Mouse (Mus musculus) 3T3-L1 (cell line): ENCODE data around the gene Oas1e.

Experiments
- DNase-seq: peaks from one replicate; pipeline ENCODE4 v3.0.0-alpha.2; 2015; ENCODE audit warnings: low read depth, low spot score

Oas1e gene

GRCm38 (mm10) chr5:120776801-120777200 is 18.5 kb downstream of the Oas1e start:
- DNase-seq = peak; percentile 15

GRCm38 (mm10) chr5:120775287-120775985 is 19.9 kb downstream of the Oas1e start:
- DNase-seq = peak; percentile 74

- DNase-seq = no peak
Measured at GRCm38 (mm10) chr5:120769396-120769795, 25.9 kb downstream of the Oas1e start.

- no peak for DNase-seq
Measured at GRCm38 (mm10) chr5:120765010-120765409, 30.3 kb downstream of the Oas1e start.

GRCm38 (mm10) chr5:120761901-120762300 is 33.4 kb downstream of the Oas1e start:
- DNase-seq = no peak

- no peak for DNase-seq
Measured at GRCm38 (mm10) chr5:120754215-120754614, 41.1 kb downstream of the Oas1e start.

GRCm38 (mm10) chr5:120752786-120753185 is 42.5 kb downstream of the Oas1e start:
- DNase-seq = no peak

- DNase-seq = no peak
Measured at GRCm38 (mm10) chr5:120751206-120751605, 44.1 kb downstream of the Oas1e start.

- peak; percentile 10 for DNase-seq
Measured at GRCm38 (mm10) chr5:120749688-120750087, 45.6 kb downstream of the Oas1e start, which contains the start of gene Oas2. Oas2 (minus strand) TSS chr5:120749853.

GRCm38 (mm10) chr5:120746451-120746850 is 48.9 kb downstream of the Oas1e start:
- peak; percentile 80 for DNase-seq

- DNase-seq = peak; percentile 65
Measured at GRCm38 (mm10) chr5:120742125-120742524, 53.2 kb downstream of the Oas1e start.
